Mouse (Mus musculus): ENCODE measurements around the gene Vwa7.

- no peak for TF ChIP-seq CTCF (IDR thresholded peaks at IDR 0.05; ENCODE audit: extremely low read depth, insufficient read depth, low read length)
- no peak for TF ChIP-seq POLR2A (IDR thresholded peaks at IDR 0.05; ENCODE audit: extremely low read depth, insufficient read depth, low read length)
These were observed 1.8 kb downstream of the Vwa7 start for GRCm38 (mm10) chr17:35018171-35018570.

Measured in cortical plate, adult 2 months (tissue).